Mouse (Mus musculus) frontal cortex, postnatal 14 days (tissue): Measurements from ENCODE around the gene Slc34a1.
A peak's percentile ranks its signal among the peaks of the same experiment; 100 is the strongest.

Experiments
- DNase-seq, 2 experiments: peaks; one replicate each; pipeline ENCODE4 v3.0.0; 2022; ENCODE audit warnings: low spot score in 2 of 2

Slc34a1 gene

GRCm38 (mm10) chr13:55443799-55444285 lies 45.9 kb downstream of the Slc34a1 start:
- no peak for DNase-seq

DNA sequence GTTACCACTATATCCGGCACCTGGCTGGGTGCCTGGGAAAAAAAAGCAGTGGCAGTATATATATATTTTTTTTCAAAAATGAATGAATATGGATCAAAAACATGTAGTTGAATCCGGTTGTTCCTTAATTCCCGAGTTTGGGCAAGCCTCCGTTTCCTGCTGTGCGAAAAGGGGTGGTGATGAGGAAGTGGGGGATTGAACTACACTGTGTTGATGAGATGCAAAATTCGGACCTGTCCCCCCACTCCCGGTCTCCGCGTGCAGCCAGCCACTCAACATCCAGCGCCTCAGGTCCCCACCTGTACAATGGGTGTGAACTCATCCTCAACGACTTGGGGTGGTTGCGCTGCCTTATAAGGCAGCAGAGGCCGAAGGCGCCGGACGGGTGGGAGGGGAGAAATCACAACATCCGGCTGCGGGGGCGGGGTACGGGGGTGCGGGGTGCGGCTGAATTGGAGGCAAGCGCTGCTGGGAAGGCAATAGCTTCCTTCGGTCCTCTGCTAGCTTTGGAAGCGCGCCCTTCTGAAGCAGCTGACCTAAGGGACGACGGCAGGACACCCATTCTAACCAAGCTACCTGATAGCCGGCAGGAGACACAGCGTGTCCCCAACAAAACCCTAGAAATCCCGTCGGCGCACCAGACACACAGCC lies 46.4 kb downstream of the Slc34a1 start:
- peak in 1 of 2 experiments; percentile 48 for DNase-seq

- peak; percentile 100 for DNase-seq
These were observed 46.9 kb downstream of the Slc34a1 start, which contains the start of gene Grk6 for GRCm38 (mm10) chr13:55444937-55445315. Grk6 (plus strand) TSS chr13:55445072.

DNA sequence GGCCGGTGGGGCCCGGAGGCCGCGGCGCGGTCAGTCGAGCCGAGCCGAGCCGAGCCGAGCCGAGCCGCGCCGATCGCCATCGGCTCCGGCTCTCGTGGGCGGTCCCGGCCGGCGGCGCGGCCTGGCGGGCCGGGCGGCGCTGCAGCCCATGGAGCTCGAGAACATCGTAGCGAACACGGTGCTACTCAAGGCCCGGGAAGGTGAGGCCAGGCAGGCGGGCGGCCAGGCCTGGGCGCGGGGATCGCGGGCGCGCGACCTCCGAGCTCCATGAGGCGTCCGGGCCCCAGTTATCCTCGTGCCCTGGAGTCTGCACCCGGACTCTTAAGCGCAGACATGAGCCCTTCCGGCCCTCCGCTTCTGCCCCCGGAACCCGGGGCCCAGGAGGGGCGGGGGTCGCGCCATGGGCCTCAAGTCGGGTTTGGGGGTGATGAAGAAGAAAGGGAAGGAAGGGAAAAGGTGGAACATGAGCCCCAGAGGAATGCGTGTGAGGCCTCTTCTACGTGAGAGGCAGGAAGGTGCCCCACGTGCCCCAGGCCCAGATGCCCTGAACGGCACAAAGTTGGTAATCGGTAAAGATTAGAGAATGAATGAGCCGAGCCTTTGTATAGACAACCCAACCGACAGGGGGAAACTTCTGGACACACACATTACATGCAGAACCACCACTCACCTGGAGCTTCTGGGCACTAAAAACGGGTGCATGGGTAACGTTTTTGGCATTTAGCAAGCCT lies 47.5 kb downstream of the Slc34a1 start:
- no peak for DNase-seq

DNA sequence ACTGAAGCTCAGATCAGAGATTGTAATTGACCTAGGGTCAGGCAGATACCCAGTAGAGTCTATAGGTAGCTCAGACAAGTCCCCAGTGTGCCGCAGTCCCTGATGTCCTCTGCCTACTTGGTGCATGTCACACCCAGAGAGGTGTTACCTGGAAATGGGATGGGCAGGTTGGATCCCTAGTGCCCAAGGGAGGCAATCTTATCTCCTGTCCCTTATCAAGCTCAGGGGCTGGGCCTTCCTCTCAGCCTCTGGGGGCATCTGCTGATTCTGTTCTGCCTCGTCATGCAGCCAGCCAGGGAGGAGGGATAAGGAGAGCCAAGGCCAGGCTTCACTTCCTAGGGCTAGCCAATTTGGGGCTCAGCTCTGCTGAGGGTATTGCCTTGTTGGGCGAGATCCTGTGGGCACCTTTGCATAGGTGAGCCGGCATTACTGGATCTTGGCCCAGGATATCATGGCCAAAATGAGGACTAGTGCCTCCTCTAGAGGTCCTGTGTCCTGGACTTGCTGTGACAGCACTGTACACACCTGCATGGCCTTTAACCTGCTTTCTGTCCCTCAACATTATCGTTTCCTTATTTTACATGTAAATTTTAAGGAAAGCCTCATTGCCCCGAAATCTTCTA lies 48.6 kb downstream of the Slc34a1 start:
- DNase-seq = no peak

DNA sequence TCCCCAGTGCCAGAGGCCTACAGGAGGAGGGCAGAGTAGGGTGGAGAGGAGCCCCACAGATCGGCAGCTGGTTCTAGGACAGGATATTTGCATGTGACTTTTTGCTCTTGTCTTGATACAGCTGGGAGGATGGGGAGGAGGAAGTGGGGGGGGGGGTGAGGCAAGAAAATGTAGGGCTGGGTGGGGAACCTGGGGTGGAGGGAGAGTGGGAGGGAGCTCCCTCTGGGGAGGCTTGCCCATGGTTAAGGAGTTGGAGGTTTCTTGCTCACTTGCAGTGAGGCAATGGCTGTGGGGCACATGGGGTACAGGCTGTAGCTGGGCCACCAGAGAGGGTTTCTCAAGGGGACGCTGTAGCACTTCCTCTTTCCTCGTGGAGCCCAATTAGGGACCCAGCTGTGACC lies 49.6 kb downstream of the Slc34a1 start:
- DNase-seq = no peak

DNA sequence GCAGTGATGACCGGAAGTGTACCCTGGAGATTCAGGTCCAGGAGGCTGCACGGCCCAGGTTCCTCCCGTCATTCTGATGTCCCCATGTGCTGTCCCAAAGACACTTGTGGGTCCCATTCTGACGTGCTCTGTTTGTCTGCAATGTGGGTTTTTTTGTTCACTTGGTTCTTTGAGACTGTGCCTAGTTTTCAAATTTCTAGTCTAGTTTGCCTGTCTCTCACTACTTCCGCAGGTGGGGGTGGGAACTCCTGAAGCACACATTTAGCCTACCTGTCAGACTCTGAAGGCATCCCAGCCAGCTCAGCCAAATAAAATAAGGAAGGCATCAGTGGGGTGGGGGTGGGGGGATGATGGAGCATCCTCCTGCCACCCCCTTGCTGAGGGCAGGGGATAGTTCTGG lies 50.1 kb downstream of the Slc34a1 start:
- no peak for DNase-seq

DNA sequence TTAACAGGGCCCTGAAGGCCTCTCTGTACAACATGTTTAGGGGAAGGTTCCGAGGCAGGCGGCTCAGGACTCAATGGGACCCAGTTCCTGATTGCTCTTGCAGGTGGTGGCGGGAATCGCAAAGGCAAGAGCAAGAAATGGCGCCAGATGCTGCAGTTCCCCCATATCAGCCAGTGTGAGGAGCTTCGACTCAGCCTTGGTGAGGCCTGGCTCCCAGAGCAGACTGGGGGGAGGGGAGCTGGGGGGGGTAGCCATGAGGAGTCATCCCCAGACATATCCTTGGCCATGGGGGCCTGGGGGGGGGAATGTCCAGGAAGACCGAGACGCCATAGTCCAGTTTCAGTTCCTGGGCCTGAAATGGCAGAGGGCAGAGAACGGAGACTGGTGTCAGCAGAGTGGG lies 51.2 kb downstream of the Slc34a1 start:
- DNase-seq = no peak

- DNase-seq = no peak
These were observed 51.9 kb downstream of the Slc34a1 start for GRCm38 (mm10) chr13:55449679-55450441.

GRCm38 (mm10) chr13:55450511-55450980 lies 52.6 kb downstream of the Slc34a1 start:
- DNase-seq = no peak

DNA sequence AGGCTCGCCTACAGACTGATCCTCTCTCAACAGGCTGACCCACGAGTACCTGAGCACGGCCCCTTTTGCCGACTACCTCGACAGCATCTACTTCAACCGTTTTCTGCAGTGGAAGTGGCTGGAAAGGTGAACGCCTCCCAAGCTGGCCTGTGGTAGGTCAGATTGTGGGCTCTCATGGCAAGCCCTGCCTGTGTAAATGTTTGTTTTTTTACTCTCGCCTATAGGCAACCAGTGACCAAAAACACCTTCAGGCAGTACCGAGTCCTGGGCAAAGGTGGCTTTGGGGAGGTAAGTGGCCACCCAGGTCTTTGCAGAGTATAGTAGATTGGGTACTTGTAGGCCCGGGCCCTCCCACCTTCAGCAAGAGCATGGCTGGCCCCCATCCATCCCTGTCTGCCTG lies 53.3 kb downstream of the Slc34a1 start:
- no peak for DNase-seq

DNA sequence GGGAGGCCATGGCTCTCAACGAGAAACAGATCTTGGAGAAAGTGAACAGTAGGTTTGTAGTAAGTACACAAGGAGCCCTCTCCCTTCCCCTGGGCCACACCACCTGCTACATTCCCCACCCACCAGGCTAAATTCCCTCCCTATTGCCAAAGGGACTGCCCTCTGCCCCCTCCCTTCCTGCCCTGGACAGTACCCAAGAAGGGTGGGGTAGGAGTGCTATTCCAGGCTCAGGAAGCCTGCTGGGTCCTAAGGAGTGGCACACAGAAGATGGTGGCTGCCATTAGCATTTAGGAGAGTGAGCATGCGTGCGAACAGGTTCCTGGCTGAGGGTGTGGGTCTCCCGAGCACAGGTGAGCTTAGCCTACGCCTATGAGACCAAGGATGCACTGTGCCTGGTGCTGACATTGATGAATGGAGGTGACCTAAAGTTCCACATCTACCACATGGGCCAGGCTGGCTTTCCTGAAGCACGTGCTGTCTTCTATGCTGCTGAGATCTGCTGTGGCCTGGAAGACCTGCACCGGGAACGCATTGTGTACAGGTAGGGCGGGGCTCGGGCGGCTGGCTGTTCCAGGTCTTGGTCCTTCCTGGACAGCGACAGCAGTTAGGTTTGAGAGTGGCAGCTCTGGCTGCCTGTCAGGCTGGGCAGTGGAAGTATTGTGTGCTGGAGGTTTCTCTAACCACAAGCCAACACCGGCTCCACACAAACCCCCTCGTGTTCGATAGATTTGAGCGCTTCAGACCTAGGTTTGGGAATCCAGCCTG lies 54.0 kb downstream of the Slc34a1 start:
- DNase-seq = no peak

GRCm38 (mm10) chr13:55462965-55463364 lies 65.0 kb downstream of the Slc34a1 start:
- no peak for DNase-seq

- no peak for DNase-seq
These were observed 65.5 kb downstream of the Slc34a1 start for GRCm38 (mm10) chr13:55463399-55464026.

DNA sequence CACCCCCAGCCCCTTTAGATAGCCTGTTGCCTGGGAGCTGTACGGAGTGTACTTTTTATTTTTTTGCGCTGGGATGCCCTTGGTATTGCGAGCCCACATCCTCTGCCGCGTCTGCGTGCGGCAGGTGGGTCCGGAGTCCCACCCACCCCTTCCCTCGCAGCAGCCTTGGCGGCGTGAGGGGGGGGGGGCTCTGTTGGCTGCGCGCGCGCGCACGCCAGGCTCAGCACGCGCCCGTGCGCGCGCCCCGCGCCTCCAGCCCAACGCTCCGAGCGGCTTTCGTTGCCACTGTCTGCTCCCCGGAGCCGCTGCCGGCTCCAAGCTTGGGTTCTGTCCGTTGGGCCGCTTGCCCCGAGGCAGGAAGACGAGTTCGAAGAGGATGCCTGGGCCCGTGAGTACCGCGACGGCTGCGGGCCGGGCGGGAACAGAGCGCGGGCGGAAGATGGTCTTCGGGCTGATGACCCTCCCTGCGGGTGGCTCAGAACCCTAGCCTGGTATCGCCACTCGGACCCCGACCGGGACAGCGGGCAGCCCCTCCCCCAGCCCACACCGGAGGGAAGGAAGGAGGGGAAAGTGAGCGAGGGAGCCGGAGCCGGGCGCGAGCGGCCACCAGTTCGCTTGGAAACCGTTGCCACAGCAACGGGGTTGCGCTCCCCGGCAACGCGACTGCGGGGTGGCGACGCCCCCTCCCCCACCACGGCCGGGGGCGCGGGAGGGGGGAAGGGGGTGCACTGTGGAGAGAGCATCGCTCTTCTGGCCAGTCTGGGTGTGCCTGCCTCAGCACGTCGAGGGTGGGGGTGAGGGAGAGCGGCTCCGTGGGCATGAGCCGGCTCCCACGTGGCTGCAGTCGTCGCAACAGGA lies 66.3 kb downstream of the Slc34a1 start, which contains the start of gene Prr7:
Prr7 (plus strand) TSS at position 241 of the 858 bp plus-strand sequence.
- DNase-seq = peak in 1 of 2 experiments; percentile 67

DNA sequence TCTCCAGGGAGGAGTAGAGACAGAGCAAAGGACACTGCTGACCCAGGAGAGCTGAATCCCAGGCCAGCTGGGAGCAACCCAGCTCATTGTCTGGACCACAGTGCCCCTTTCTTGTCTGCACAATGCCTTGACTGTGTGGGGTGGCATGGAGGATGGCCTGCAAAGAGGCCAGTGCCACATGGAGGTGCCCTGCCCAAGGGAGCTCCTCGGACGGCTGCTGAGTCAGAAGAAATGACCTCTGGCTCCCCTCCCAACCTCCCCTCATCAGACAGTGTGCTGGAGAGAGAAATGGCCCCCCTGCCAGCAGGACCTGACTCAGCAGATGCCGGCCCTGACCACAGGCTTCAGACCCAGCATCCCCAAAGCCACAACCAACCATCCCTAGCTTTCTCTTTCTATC lies 67.2 kb downstream of the Slc34a1 start:
- no peak for DNase-seq
